Mouse (Mus musculus) forebrain, embryonic 14.5 days (tissue): ENCODE results near the gene Fam57b. TPM values are rescaled to one million over a fixed set of nuclear protein-coding genes. Genes with fewer than 3 reads are reported as not detected.

Experiments
- ATAC-seq: fragments of 200-750 bp; cut with Nextera tagmentation; 2 replicates; pipeline ENCODE4 v1.8.0; 2017; ENCODE audit warnings: mild to moderate bottlenecking, moderate library complexity
- DNase-seq: peaks from one replicate; pipeline ENCODE4 v3.0.0-alpha.2; 2015; ENCODE audit warnings: low spot score
- H3K27ac ChIP-seq: fragments of 300-500 bp; sonication (generic); 2 replicates; pipeline ENCODE4 v1.5.1; 2014; ENCODE audit warnings: low read depth, mild to moderate bottlenecking, control low read depth, low read length, moderate library complexity
- H3K27me3 ChIP-seq: fragments of 300-500 bp; sonication (generic); replicated peaks from 2 replicates; pipeline ENCODE4 v1.6.1; 2014; ENCODE audit warnings: low read length, control low read depth, mixed read lengths; ENCODE audit not compliant: control insufficient read depth, insufficient read depth
- H3K36me3 ChIP-seq: fragments of 300-500 bp; sonication (generic); 2 replicates; pipeline ENCODE4 v1.6.1; 2014; ENCODE audit warnings: low read length, control low read depth; ENCODE audit not compliant: control insufficient read depth, insufficient read depth
- H3K4me1 ChIP-seq: fragments of 300-500 bp; sonication (generic); 2 replicates; pipeline ENCODE4 v1.6.1; 2014; ENCODE audit warnings: antibody characterized with exemption, low read length, control low read depth; ENCODE audit not compliant: control insufficient read depth, insufficient read depth
- H3K4me2 ChIP-seq: fragments of 300-500 bp; sonication (generic); 2 replicates; pipeline ENCODE4 v1.6.1; 2014; ENCODE audit warnings: mild to moderate bottlenecking, control low read depth, low read length
- H3K4me3 ChIP-seq: fragments of 300-500 bp; sonication (generic); 2 replicates; pipeline ENCODE4 v1.5.1; 2014; ENCODE audit warnings: low read depth, low read length, control low read depth
- H3K9ac ChIP-seq: fragments of 300-500 bp; sonication (generic); 2 replicates; pipeline ENCODE4 v1.6.1; 2014; ENCODE audit warnings: mild to moderate bottlenecking, low read length, control low read depth, moderate library complexity
- H3K9me3 ChIP-seq: fragments of 300-500 bp; sonication (generic); replicated peaks from 2 replicates; pipeline ENCODE4 v1.6.1; 2016; ENCODE audit warnings: low read length, control low read depth, mixed read lengths; ENCODE audit not compliant: control insufficient read depth
- WGBS: fragments of 180-500 bp; shearing (Covaris S2); extraction: QIAGEN DNeasy Blood & Tissue Kit; methylation state at CpG from one replicate; pipeline ENCODE4 v1.1.7; 2014; 5-methylcytosine and 5-hydroxymethylcytosine counted together
- polyA plus RNA-seq: library from polyadenylated mRNA; unstranded; fragments of >200 nt; fragmentation: Nextera tagmentation; extraction: Ambion mirVana; gene quantifications from 2 replicates; pipeline ENCODE4 v1.2.1, GENCODE M21; 2014

The Fam57b gene
- polyA plus RNA-seq, result 31.3 and 37.4 TPM in 2 replicates

GRCm38 (mm10) chr7:126797411-126798126 lies at the start of gene Fam57b:
Gene Fam57b (plus strand): TSS chr7:126797668.
- H3K4me1 ChIP-seq, result peaks cover 17% of the 10 kb centered on the region
- peak within 1 kb of the TSS; percentile 90 for H3K4me2 ChIP-seq
- H3K36me3 ChIP-seq, result peaks cover 34% of the 10 kb centered on the region
- DNase-seq (no peak), ATAC-seq (no peak)
- H3K9ac ChIP-seq, result peak within 1 kb of the TSS; percentile 84
- WGBS, result 25% methylated on average over 20 of the region's 21 CpGs
- H3K27me3 ChIP-seq, result no peaks in the 10 kb centered on the region
- H3K4me3 ChIP-seq, result peak within 1 kb of the TSS; percentile 70
- H3K27ac ChIP-seq, result peak within 1 kb of the TSS; percentile 86
- H3K9me3 ChIP-seq, result no peaks in the 10 kb centered on the region

GRCm38 (mm10) chr7:126748824-126749223 lies 48.6 kb upstream of the Fam57b start:
- H3K27me3 ChIP-seq, result no peaks in the 10 kb centered on the region
- no peaks in the 10 kb centered on the region for H3K4me1 ChIP-seq
- ATAC-seq (no peak), DNase-seq (no peak)
- no peak overlapping the region for H3K4me2 ChIP-seq
- no peaks in the 10 kb centered on the region for H3K36me3 ChIP-seq
- H3K4me3 ChIP-seq, result no peak overlapping the region
- WGBS, result 79% methylated on average over 7 of the region's 7 CpGs
- no peak overlapping the region for H3K9ac ChIP-seq
- H3K27ac ChIP-seq, result no peak overlapping the region
- no peaks in the 10 kb centered on the region for H3K9me3 ChIP-seq

- Histone ChIP-seq H3K4me2 (no peak overlapping the region), H3K9me3 (no peaks in the 10 kb centered on the region), H3K4me3 (no peak overlapping the region), H3K36me3 (no peaks in the 10 kb centered on the region), H3K27ac (no peak overlapping the region), H3K9ac (no peak overlapping the region), H3K4me1 (no peaks in the 10 kb centered on the region), H3K27me3 (no peaks in the 10 kb centered on the region)
- DNase-seq (no peak), ATAC-seq (no peak)
- 95% methylated on average over 17 of the region's 17 CpGs for WGBS
Measured at GRCm38 (mm10) chr7:126749582-126750343, 47.7 kb upstream of the Fam57b start.

- H3K36me3 ChIP-seq, result no peaks in the 10 kb centered on the region
- ATAC-seq (peak; percentile 59), DNase-seq (peak; percentile 85)
- no peak overlapping the region for H3K4me3 ChIP-seq
- no peaks in the 10 kb centered on the region for H3K9me3 ChIP-seq
- no peaks in the 10 kb centered on the region for H3K4me1 ChIP-seq
- WGBS, result under 1% methylated on average over 9 of the region's 9 CpGs
- H3K9ac ChIP-seq, result no peak overlapping the region
- no peaks in the 10 kb centered on the region for H3K27me3 ChIP-seq
- H3K27ac ChIP-seq, result no peak overlapping the region
- no peak overlapping the region for H3K4me2 ChIP-seq
Measured at GRCm38 (mm10) chr7:126754866-126755265, 42.6 kb upstream of the Fam57b start.

- no peak overlapping the region for H3K4me2 ChIP-seq
- WGBS, result 70% methylated on average over 7 of the region's 7 CpGs
- ATAC-seq, result no peak
Measured at GRCm38 (mm10) chr7:126758539-126758938, 38.9 kb upstream of the Fam57b start.

GRCm38 (mm10) chr7:126759050-126759671 lies 38.3 kb upstream of the Fam57b start, which contains the start of gene Mapk3:
Gene Mapk3 (plus strand): TSS chr7:126759601.
- peak within 1 kb of the TSS; percentile 91 for H3K9ac ChIP-seq
- peaks cover 14% of the 10 kb centered on the region for H3K4me1 ChIP-seq
- DNase-seq (peak; percentile 95), ATAC-seq (peak; percentile 76)
- peak within 1 kb of the TSS; percentile 83 for H3K4me3 ChIP-seq
- H3K36me3 ChIP-seq, result peaks cover 22% of the 10 kb centered on the region
- WGBS, result 0% methylated on average over 2 of the region's 38 CpGs
- H3K27me3 ChIP-seq, result no peaks in the 10 kb centered on the region
- H3K27ac ChIP-seq, result peak within 1 kb of the TSS; percentile 90
- no peaks in the 10 kb centered on the region for H3K9me3 ChIP-seq
- peak within 1 kb of the TSS; percentile 90 for H3K4me2 ChIP-seq

More at GRCm38 (mm10) chr7:126758539-126758938, 38.9 kb upstream of the Fam57b start:
- Histone ChIP-seq H3K9me3 (no peaks in the 10 kb centered on the region), H3K4me1 (peaks cover 14% of the 10 kb centered on the region), H3K27ac (no peak overlapping the region), H3K4me3 (no peak overlapping the region), H3K27me3 (no peaks in the 10 kb centered on the region), H3K9ac (no peak overlapping the region), H3K36me3 (peaks cover 16% of the 10 kb centered on the region; the same call in 1 of the 2 replicates)
- no peak for DNase-seq

- H3K4me2 ChIP-seq, result peak overlapping the region; percentile 90
- under 1% methylated on average over 22 of the region's 24 CpGs for WGBS
- peak overlapping the region; percentile 91 for H3K9ac ChIP-seq
- H3K4me1 ChIP-seq, result peaks cover 14% of the 10 kb centered on the region
- H3K27me3 ChIP-seq, result no peaks in the 10 kb centered on the region
- peak overlapping the region; percentile 90 for H3K27ac ChIP-seq
- peaks cover 28% of the 10 kb centered on the region for H3K36me3 ChIP-seq
- H3K9me3 ChIP-seq, result no peaks in the 10 kb centered on the region
- H3K4me3 ChIP-seq, result peak overlapping the region; percentile 83
- DNase-seq (no peak), ATAC-seq (peak; percentile 56)
Measured at GRCm38 (mm10) chr7:126759672-126760390, 37.6 kb upstream of the Fam57b start.

- no peaks in the 10 kb centered on the region for H3K27me3 ChIP-seq
- peak overlapping the region; percentile 91 for H3K9ac ChIP-seq
- peak overlapping the region; percentile 90 for H3K27ac ChIP-seq
- DNase-seq (peak; percentile 66), ATAC-seq (peak; percentile 5; the same call in 1 of the 2 replicates)
- WGBS, result 27% methylated on average over 3 of the region's 3 CpGs
- H3K4me3 ChIP-seq, result peak overlapping the region; percentile 83
- peaks cover 34% of the 10 kb centered on the region for H3K36me3 ChIP-seq
- H3K9me3 ChIP-seq, result no peaks in the 10 kb centered on the region
- peak overlapping the region; percentile 90 for H3K4me2 ChIP-seq
- peaks cover 14% of the 10 kb centered on the region for H3K4me1 ChIP-seq
Measured at GRCm38 (mm10) chr7:126760391-126760802, 37.1 kb upstream of the Fam57b start.
